Mouse (Mus musculus): ENCODE results near the gene Hap1. TPM values are rescaled to one million over a fixed set of nuclear protein-coding genes. Genes with fewer than 3 reads are reported as not detected.
A peak's percentile ranks its signal among the peaks of the same experiment; 100 is the strongest.

Hap1 gene
- polyA plus RNA-seq, 1 experiment from 2014 or later = 3.0 TPM

GRCm38 (mm10) chr11:100307900-100308299 lies 48.0 kb downstream of the Hap1 start:
- no peaks in the 10 kb centered on the region for H3K27me3 ChIP-seq (ENCODE audit: control insufficient read depth, insufficient read depth, low read length)
- H3K27ac ChIP-seq (ENCODE audit: low read depth, low read length) = no peak overlapping the region
- 83% methylated on average over 5 of the region's 5 CpGs for WGBS (ENCODE audit: insufficient replicate concordance)
- H3K4me2 ChIP-seq = no peak overlapping the region
- H3K4me3 ChIP-seq (ENCODE audit: low read depth, low read length) = no peak overlapping the region
- no peak for ATAC-seq (replicated peaks; ENCODE audit: insufficient number of reproducible peaks, low FRiP score, low TSS enrichment)
- H3K9me3 ChIP-seq (replicated peaks; ENCODE audit: control insufficient read depth, low read length) = no peaks in the 10 kb centered on the region
- H3K36me3 ChIP-seq (ENCODE audit: control insufficient read depth, insufficient read depth, low read length) = no peaks in the 10 kb centered on the region
- H3K9ac ChIP-seq (ENCODE audit: low read depth, low read length) = no peak overlapping the region
- H3K4me1 ChIP-seq (ENCODE audit: control insufficient read depth, insufficient read depth, low read length) = peaks cover 2% of the 10 kb centered on the region; the same call in 1 of the 2 replicates

DNA sequence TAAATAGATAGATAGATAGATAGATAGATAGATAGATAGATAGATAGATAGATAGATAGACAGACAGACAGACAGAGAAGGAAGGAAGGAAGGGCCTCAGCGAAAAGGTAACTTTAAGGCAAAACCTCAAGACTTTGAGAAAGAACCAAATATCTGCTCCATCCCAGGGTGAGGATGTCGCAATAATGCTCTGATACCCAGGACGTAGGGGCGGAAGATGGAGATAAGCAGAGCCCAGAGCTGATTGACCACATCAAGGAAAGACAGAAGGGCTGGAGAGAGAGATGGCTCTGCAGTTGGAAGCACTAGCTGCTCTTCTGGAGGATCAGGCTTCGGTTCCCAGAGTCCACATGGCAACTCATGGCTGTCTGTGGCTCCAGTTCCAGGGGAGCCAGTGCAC lies 54.6 kb downstream of the Hap1 start:
- Histone ChIP-seq H3K4me1 (ENCODE audit: control insufficient read depth, insufficient read depth, low read length) (no peaks in the 10 kb centered on the region), H3K4me2 (no peak overlapping the region), H3K9me3 (replicated peaks; ENCODE audit: control insufficient read depth, low read length) (no peaks in the 10 kb centered on the region), H3K27me3 (ENCODE audit: control insufficient read depth, insufficient read depth, low read length) (no peaks in the 10 kb centered on the region; the same call in none of the 2 replicates), H3K27ac (ENCODE audit: low read depth, low read length) (no peak overlapping the region), H3K36me3 (ENCODE audit: control insufficient read depth, insufficient read depth, low read length) (no peaks in the 10 kb centered on the region), H3K4me3 (ENCODE audit: low read depth, low read length) (no peak overlapping the region), H3K9ac (ENCODE audit: low read depth, low read length) (no peak overlapping the region)
- ATAC-seq (replicated peaks; ENCODE audit: insufficient number of reproducible peaks, low FRiP score, low TSS enrichment) = no peak
- WGBS (ENCODE audit: insufficient replicate concordance) = 72% methylated on average over 5 of the region's 5 CpGs

DNA sequence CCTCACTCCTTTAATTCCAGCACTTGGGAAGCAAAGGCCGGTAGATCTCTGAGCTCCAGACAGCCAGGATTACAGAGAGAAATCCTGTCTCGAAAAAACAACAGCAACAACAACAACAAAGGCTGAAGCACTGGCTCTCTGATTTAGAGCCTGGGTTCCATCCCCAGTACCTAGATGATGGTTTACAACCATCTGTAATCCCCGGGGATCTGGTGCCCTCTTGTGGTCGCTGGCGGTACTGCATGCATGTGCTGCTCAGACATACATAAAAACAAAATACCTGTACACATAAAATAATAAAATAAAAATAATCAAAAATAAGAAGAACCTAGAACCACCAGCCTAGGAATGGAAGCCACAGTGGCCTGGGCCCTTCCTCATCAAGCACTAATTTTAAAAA lies 55.6 kb downstream of the Hap1 start:
- H3K27me3 ChIP-seq (ENCODE audit: control insufficient read depth, insufficient read depth, low read length) = peaks cover 3% of the 10 kb centered on the region
- H3K9me3 ChIP-seq (replicated peaks; ENCODE audit: control insufficient read depth, low read length) = no peaks in the 10 kb centered on the region
- WGBS (ENCODE audit: insufficient replicate concordance) = 10% methylated on average over 5 of the region's 5 CpGs
- no peaks in the 10 kb centered on the region for H3K4me1 ChIP-seq (ENCODE audit: control insufficient read depth, insufficient read depth, low read length)
- H3K4me3 ChIP-seq (ENCODE audit: low read depth, low read length) = no peak overlapping the region
- no peak overlapping the region for H3K27ac ChIP-seq (ENCODE audit: low read depth, low read length)
- H3K9ac ChIP-seq (ENCODE audit: low read depth, low read length) = no peak overlapping the region
- no peak overlapping the region for H3K4me2 ChIP-seq
- no peak for ATAC-seq (replicated peaks; ENCODE audit: insufficient number of reproducible peaks, low FRiP score, low TSS enrichment)
- H3K36me3 ChIP-seq (ENCODE audit: control insufficient read depth, insufficient read depth, low read length) = no peaks in the 10 kb centered on the region

DNA sequence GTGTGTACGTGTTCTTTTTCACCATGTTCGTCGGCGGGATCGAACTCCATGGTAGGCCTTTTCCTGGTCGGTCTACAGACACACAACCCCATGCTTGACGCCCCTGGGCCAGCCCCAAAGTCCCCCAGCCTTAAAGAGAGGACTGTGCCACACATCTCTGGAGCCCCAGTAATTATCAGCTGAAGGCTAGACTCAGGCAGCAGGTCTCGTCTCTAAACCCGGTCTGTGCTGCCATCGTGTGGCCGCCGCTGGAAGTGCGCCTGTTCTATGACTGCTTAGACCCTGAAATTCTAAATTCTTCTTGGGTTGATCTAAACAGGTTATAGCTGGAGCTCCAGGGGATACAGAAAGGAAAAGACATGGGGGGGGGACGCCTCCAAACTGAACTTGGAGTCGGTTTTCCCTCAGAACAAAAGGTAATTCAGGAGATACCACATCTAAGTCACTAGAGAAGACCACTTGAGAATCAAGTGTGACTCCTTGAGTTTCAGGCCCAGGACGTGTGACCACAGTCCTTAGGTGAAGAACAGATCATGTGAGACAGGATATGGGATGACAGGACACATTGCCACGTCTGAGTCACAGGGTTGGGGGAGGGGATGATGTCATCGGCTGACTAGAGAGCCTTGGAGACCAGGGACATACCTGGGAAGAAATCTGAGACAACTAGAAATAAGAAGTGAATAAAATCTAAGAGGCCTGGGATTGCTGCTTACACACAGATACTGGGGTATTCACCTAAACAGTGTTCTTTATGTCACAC lies 57.5 kb downstream of the Hap1 start:
- 15% methylated on average over 18 of the region's 18 CpGs for WGBS (ENCODE audit: insufficient replicate concordance)
- H3K27me3 ChIP-seq (ENCODE audit: control insufficient read depth, insufficient read depth, low read length) = peaks cover 3% of the 10 kb centered on the region
- no peak overlapping the region for H3K9ac ChIP-seq (ENCODE audit: low read depth, low read length)
- H3K27ac ChIP-seq (ENCODE audit: low read depth, low read length) = no peak overlapping the region
- no peak overlapping the region for H3K4me3 ChIP-seq (ENCODE audit: low read depth, low read length)
- H3K4me1 ChIP-seq (ENCODE audit: control insufficient read depth, insufficient read depth, low read length) = no peaks in the 10 kb centered on the region
- H3K36me3 ChIP-seq (ENCODE audit: control insufficient read depth, insufficient read depth, low read length) = no peaks in the 10 kb centered on the region
- H3K9me3 ChIP-seq (replicated peaks; ENCODE audit: control insufficient read depth, low read length) = no peaks in the 10 kb centered on the region
- no peak for ATAC-seq (replicated peaks; ENCODE audit: insufficient number of reproducible peaks, low FRiP score, low TSS enrichment)
- H3K4me2 ChIP-seq = peak overlapping the region; percentile 42

- Histone ChIP-seq H3K4me1 (ENCODE audit: control insufficient read depth, insufficient read depth, low read length) (no peaks in the 10 kb centered on the region), H3K9me3 (replicated peaks; ENCODE audit: control insufficient read depth, low read length) (no peaks in the 10 kb centered on the region), H3K27ac (ENCODE audit: low read depth, low read length) (no peak overlapping the region), H3K4me2 (peak overlapping the region; percentile 42), H3K9ac (ENCODE audit: low read depth, low read length) (no peak overlapping the region), H3K4me3 (ENCODE audit: low read depth, low read length) (no peak overlapping the region), H3K27me3 (ENCODE audit: control insufficient read depth, insufficient read depth, low read length) (peaks cover 3% of the 10 kb centered on the region), H3K36me3 (ENCODE audit: control insufficient read depth, insufficient read depth, low read length) (no peaks in the 10 kb centered on the region)
- ATAC-seq (replicated peaks; ENCODE audit: insufficient number of reproducible peaks, low FRiP score, low TSS enrichment) = no peak
- WGBS (ENCODE audit: insufficient replicate concordance) = 21% methylated on average over 5 of the region's 5 CpGs
These were observed 58.1 kb downstream of the Hap1 start for GRCm38 (mm10) chr11:100297801-100298200.

Other genes starting within 250 kb of the Hap1 start
- gene Krt13, start 234.6 kb downstream of the Hap1 start, polyA plus RNA-seq (2014; fragmentation: Nextera tagmentation; extraction: Ambion mirVana) = not detected in 2 replicates
- gene Krt15, start 220.2 kb downstream of the Hap1 start, polyA plus RNA-seq (2014; fragmentation: Nextera tagmentation; extraction: Ambion mirVana) = 0.17 and 0.24 TPM in 2 replicates
- gene Krt19, start 207.5 kb downstream of the Hap1 start, polyA plus RNA-seq (2014; fragmentation: Nextera tagmentation; extraction: Ambion mirVana) = 48.4 and 69.2 TPM in 2 replicates
- gene Krt9, start 162.9 kb downstream of the Hap1 start, polyA plus RNA-seq (2014; fragmentation: Nextera tagmentation; extraction: Ambion mirVana) = not detected in 2 replicates
- 1.4 and 1.7 TPM in 2 replicates for gene Krt14, start 148.6 kb downstream of the Hap1 start, polyA plus RNA-seq (2014; fragmentation: Nextera tagmentation; extraction: Ambion mirVana)
- not detected in 2 replicates for gene Krt16, start 107.2 kb downstream of the Hap1 start, polyA plus RNA-seq (2014; fragmentation: Nextera tagmentation; extraction: Ambion mirVana)
- 0.14 and 0.82 TPM in 2 replicates for gene Krt17, start 95.1 kb downstream of the Hap1 start, polyA plus RNA-seq (2014; fragmentation: Nextera tagmentation; extraction: Ambion mirVana)
- 0.20 TPM in 1 of 2 replicates, not detected in the other for gene Krt42, start 86.3 kb downstream of the Hap1 start, polyA plus RNA-seq (2014; fragmentation: Nextera tagmentation; extraction: Ambion mirVana)
- 1,605 and 1,756 TPM in 2 replicates for gene Eif1, start 36.2 kb downstream of the Hap1 start, polyA plus RNA-seq (2014; fragmentation: Nextera tagmentation; extraction: Ambion mirVana)
- gene Gast, start 21.7 kb downstream of the Hap1 start, polyA plus RNA-seq (2014; fragmentation: Nextera tagmentation; extraction: Ambion mirVana) = not detected in 2 replicates
- gene Jup, start 41.6 kb upstream of the Hap1 start, polyA plus RNA-seq (2014; fragmentation: Nextera tagmentation; extraction: Ambion mirVana) = 72.2 and 80.6 TPM in 2 replicates
- 67.2 and 70.6 TPM in 2 replicates for gene P3h4, start 58.7 kb upstream of the Hap1 start, polyA plus RNA-seq (2014; fragmentation: Nextera tagmentation; extraction: Ambion mirVana)
- 89.3 and 107 TPM in 2 replicates for gene Fkbp10, start 59.6 kb upstream of the Hap1 start, polyA plus RNA-seq (2014; fragmentation: Nextera tagmentation; extraction: Ambion mirVana)
- gene Nt5c3b, start 85.7 kb upstream of the Hap1 start, polyA plus RNA-seq (2014; fragmentation: Nextera tagmentation; extraction: Ambion mirVana) = 98.8 and 111 TPM in 2 replicates
- 0.28 and 0.83 TPM in 2 replicates for gene Klhl10, start 85.8 kb upstream of the Hap1 start, polyA plus RNA-seq (2014; fragmentation: Nextera tagmentation; extraction: Ambion mirVana)
- 8.1 and 8.9 TPM in 2 replicates for gene Klhl11, start 116.6 kb upstream of the Hap1 start, polyA plus RNA-seq (2014; fragmentation: Nextera tagmentation; extraction: Ambion mirVana)
- gene Acly, start 171.9 kb upstream of the Hap1 start, polyA plus RNA-seq (2014; fragmentation: Nextera tagmentation; extraction: Ambion mirVana) = 76.6 and 93.9 TPM in 2 replicates
- 0.31 and 1.1 TPM in 2 replicates for gene Ttc25, start 189.5 kb upstream of the Hap1 start, polyA plus RNA-seq (2014; fragmentation: Nextera tagmentation; extraction: Ambion mirVana)
- 15.7 and 19.0 TPM in 2 replicates for gene Cnp, start 218.8 kb upstream of the Hap1 start, polyA plus RNA-seq (2014; fragmentation: Nextera tagmentation; extraction: Ambion mirVana)